Mouse (Mus musculus): ENCODE results near the gene Arpc3.

Gene Arpc3

DNA sequence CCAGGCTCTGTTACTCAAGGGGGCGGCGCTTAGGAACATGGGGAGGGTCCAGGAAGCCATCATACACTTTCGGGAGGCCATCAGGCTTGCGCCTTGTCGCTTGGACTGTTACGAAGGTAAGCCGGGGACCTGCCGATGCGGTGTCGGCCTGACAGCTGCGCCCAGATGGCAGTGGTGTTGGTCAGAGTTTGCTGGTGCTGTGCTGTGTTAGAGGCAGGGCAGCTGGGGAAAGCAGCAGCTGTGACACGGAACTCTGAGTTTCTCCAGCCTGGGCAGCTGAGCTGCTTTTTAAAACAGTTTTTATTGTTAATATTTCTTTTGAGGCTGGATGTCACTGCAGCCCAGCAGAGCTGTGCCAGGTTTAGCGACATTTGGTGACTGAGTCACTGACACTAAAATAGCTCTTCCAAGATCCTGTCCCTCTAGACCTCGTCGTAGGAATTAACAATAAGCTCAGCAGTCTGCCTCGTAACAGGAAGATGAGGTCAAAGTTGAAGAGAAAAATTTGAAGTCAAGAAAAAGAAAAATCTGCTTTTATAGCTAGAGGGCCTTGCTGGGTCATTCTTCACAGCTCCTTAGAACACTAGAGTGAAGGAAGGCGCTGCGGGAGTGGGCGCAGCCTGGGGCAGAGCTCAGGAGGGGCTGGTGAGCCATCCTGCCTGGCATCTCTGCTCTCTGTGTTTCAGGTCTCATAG is 47.9 kb downstream of the Arpc3 start:
- DNase-seq (ENCODE audit: low read depth, low spot score): no peak

GRCm38 (mm10) chr5:122440095-122440630 is 48.5 kb downstream of the Arpc3 start:
- DNase-seq (ENCODE audit: low read depth, low spot score): peak; percentile 91

- DNase-seq (ENCODE audit: low read depth, low spot score): no peak
These were observed 52.8 kb downstream of the Arpc3 start for GRCm38 (mm10) chr5:122444492-122444891.

DNA sequence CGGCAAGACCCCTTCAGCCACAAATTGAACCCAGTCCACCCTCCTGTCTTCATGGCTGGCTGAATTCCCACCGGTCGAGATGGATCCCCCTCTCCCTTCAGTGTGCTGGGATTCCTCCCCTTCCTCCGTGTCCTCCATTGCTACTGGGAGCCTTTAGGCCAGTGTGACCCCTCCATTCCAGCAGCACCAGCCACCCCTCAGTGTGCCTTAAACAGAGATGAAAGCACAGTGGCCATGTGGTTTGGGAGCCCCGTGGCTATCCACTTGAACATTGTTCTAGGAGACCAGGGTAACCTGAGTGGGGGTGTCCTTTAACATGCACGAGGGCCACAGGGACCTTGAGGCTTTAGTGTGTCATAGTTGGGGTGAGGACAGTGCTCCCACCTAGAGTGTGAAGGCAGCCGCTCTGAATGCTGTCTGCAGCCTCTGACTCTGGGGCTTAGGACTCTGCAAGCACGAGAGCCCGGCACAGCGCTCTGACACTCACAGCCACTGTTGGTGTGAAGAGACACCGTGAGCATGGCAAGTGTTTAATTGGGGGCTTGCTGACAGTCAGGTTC is 53.5 kb downstream of the Arpc3 start:
- no peak for DNase-seq (ENCODE audit: low read depth, low spot score)

GRCm38 (mm10) chr5:122447857-122448256 is 56.2 kb downstream of the Arpc3 start:
- DNase-seq (ENCODE audit: low read depth, low spot score): no peak

DNA sequence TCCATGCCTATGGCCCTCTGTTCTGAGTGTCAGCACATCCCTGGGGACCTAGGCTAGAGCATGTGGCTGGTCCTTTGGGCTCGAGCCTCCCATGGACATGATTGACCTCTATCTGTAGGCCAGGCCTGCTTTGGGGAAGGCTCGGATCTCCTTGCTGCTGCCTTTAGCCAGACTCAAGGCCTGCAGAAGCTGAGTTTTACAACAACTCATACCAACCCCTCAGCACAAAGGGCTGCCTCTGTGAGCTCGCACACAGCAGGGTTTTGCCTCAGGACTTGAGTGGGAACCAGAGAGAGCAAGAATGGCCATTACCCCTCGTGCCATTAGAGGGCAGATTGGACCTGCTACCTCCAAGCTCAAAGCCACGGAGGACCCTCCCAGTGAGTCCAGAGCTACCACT is 57.2 kb downstream of the Arpc3 start:
- no peak for DNase-seq (ENCODE audit: low read depth, low spot score)

GRCm38 (mm10) chr5:122449946-122450345 is 58.3 kb downstream of the Arpc3 start:
- no peak for DNase-seq (ENCODE audit: low read depth, low spot score)

DNA sequence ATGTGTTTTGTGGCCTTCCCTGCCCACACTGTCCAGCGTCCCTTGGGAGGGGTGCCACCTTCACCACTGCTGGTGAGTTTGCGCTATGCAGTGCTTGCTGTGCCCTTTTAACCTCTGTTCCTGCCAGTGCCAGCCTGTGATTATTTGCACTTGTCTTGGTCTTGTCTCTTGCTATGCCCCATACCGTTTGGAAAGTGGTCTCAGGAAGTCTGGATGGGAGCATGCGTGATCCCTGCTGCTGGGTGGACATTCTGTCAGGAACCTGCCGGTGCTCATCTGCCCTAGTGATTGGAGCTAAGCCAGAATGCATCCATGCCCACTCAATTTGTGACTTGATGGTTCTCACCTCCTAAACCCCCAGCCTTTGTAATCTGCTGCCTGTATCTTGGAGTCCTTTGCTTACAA is 59.2 kb downstream of the Arpc3 start:
- DNase-seq (ENCODE audit: low read depth, low spot score): no peak

GRCm38 (mm10) chr5:122451324-122451723 is 59.6 kb downstream of the Arpc3 start:
- DNase-seq (ENCODE audit: low read depth, low spot score): no peak

DNA sequence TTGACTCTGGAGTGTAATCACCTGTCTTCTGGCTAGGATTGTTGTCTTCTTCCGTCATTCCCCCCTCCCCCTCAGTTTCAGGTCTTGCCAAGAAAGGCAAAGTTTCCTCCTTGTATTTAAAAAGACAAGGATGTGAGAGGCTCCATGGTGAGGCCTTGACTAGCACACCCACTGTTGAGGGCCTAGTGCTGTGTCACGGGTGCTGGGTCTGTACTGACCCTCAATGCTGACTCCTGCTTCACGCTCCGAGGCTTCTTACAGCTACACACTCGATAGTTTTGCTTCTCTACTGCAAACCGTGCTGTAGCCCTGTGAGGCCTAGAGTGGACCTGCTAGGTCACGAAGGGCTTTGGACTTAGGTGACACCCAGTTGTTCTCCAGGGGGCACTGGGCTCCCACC is 60.5 kb downstream of the Arpc3 start:
- DNase-seq (ENCODE audit: low read depth, low spot score): no peak

DNA sequence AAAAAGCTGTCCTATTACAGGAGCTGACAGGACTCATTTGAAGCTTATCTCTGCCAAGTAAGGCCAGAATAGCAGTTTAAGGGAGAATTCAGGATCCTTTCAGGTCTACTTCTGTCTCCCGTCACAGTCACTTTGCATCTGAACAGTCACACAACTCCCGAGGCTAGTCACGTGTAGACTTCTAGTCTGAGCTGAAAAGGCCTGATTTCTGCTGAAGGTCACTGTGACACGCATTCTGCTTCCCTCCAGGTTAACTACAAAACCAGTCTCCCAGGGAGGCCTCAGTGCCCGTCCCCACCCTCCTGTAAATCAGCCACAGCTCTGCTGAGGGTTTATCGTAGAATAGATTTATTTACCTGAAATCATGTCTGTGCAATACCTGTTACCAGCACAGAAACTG is 61.5 kb downstream of the Arpc3 start:
- DNase-seq (ENCODE audit: low read depth, low spot score): peak; percentile 97

DNA sequence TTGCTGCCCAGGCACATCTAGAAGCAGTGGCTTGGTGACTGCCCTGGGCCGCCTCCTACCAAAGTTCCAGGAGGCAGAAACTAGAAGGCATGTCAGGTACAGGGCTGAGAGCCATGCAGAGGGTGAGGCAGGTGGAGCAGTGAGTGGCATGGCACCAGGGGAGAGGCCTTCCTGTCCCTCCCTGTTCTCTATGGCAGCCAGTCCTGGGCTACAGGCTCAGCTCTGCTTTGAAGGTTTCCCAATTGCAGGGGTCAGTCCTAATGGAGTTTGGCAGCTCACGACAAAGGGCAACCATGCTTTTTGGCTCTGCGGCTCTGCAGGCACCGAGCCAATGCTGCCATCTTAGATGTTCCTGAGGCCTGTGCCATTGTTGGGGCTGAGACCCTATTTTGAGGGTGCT is 62.8 kb downstream of the Arpc3 start:
- DNase-seq (ENCODE audit: low read depth, low spot score): no peak

DNA sequence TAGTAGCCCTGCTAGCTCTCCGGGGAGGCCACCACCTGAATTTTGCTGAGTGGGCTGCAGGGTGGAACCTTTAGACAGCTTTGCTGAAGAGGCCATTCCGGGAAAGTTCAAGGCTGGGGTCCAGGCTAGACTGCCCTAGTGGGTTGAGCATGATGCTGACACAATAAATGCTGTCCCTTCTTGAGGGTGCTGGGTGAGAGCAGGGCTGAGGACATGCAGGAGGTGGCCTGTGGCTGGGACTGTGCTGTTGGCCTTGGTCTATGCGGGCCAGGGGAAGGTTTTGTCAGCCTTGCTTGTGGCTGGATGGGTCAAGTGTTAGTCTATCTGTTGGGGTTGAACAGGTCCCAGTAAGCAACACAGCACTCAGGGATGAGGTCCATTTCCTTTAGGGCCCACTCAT is 63.2 kb downstream of the Arpc3 start:
- no peak for DNase-seq (ENCODE audit: low read depth, low spot score)

- no peak for DNase-seq (ENCODE audit: low read depth, low spot score)
These were observed 63.9 kb downstream of the Arpc3 start for GRCm38 (mm10) chr5:122455584-122455983.

- DNase-seq (ENCODE audit: low read depth, low spot score): peak; percentile 72
These were observed 65.4 kb downstream of the Arpc3 start for GRCm38 (mm10) chr5:122457054-122457453.

GRCm38 (mm10) chr5:122458066-122458465 is 66.4 kb downstream of the Arpc3 start:
- DNase-seq (ENCODE audit: low read depth, low spot score): no peak

DNA sequence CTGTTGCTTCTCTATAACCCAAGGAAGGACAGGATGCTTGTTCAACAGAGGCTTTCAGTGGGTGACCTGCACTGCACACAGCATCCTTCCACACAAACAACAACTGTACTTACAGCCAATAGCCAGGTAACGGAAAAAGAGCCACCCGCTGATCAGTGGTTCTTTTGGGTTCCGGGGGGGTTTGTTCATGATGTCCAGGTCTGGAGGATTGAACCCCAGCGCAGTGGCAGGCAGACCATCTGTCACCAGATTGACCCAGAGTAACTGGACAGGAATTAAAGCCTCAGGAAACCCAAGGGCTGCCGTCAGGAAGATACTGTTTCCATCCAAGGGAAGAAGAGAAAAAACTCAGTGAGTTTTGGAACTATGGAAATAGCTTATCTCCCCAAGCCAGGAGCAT is 67.7 kb downstream of the Arpc3 start:
- no peak for DNase-seq (ENCODE audit: low read depth, low spot score)

- no peak for DNase-seq (ENCODE audit: low read depth, low spot score)
These were observed 69.0 kb downstream of the Arpc3 start for GRCm38 (mm10) chr5:122460656-122461055.

GRCm38 (mm10) chr5:122461431-122461830 is 69.8 kb downstream of the Arpc3 start:
- no peak for DNase-seq (ENCODE audit: low read depth, low spot score)

Data from ZHBTc4 (cell line).